Mouse (Mus musculus) mature B cell (primary cell): ENCODE measurements around the gene Sf3b6.
"Not testable (repeated sequence)": the region's sequence is repeated elsewhere in the genome, so short reads cannot be mapped to it uniquely, and the experiment has no call there.

Experiments used
- in situ Hi-C: fragments of 300-500 bp; cut with MboI; formaldehyde crosslinking; loops from 2 replicates; pipeline ENCODE4 v1.14.3; 2019

Gene Sf3b6

GRCm38 (mm10) chr12:4817361-4818101 is at the start of gene Sf3b6:
Gene Sf3b6, plus strand, starts transcription at chr12:4817544.
- in situ Hi-C loops, result no loop called here

GRCm38 (mm10) chr12:4768492-4769332 is 48.6 kb upstream of the Sf3b6 start, which contains the start of the genes Pfn4 and Fam228b:
Gene Pfn4, plus strand, starts transcription at chr12:4769022.
Gene Fam228b, minus strand, starts transcription at chr12:4769267.
- in situ Hi-C loops, result no loop called here

GRCm38 (mm10) chr12:4769333-4769723 is 48.0 kb upstream of the Sf3b6 start:
- in situ Hi-C loops, result no loop called here

- in situ Hi-C loops, result no loop called here
Measured at GRCm38 (mm10) chr12:4774895-4775587, 42.3 kb upstream of the Sf3b6 start.

- in situ Hi-C loops, result no loop called here
Measured at GRCm38 (mm10) chr12:4775588-4775949, 41.8 kb upstream of the Sf3b6 start.

GRCm38 (mm10) chr12:4777734-4778133 is 39.6 kb upstream of the Sf3b6 start:
- in situ Hi-C loops, result no loop called here

- in situ Hi-C loops, result no loop called here
Measured at GRCm38 (mm10) chr12:4780245-4780644, 37.1 kb upstream of the Sf3b6 start.

GRCm38 (mm10) chr12:4781270-4781669 is 36.1 kb upstream of the Sf3b6 start:
- in situ Hi-C loops, result no loop called here

- in situ Hi-C loops, result not testable (repeated sequence)
Measured at GRCm38 (mm10) chr12:4781725-4782404, 35.5 kb upstream of the Sf3b6 start.

- in situ Hi-C loops, result no loop called here
Measured at GRCm38 (mm10) chr12:4783598-4783997, 33.7 kb upstream of the Sf3b6 start.

GRCm38 (mm10) chr12:4784466-4784865 is 32.9 kb upstream of the Sf3b6 start:
- in situ Hi-C loops, result no loop called here

GRCm38 (mm10) chr12:4788128-4788527 is 29.2 kb upstream of the Sf3b6 start:
- in situ Hi-C loops, result not testable (repeated sequence)

GRCm38 (mm10) chr12:4793718-4794117 is 23.6 kb upstream of the Sf3b6 start:
- in situ Hi-C loops, result no loop called here

GRCm38 (mm10) chr12:4797471-4797870 is 19.9 kb upstream of the Sf3b6 start:
- in situ Hi-C loops, result not testable (repeated sequence)

- in situ Hi-C loops, result no loop called here
Measured at GRCm38 (mm10) chr12:4811036-4811435, 6.3 kb upstream of the Sf3b6 start.

- in situ Hi-C loops, result no loop called here
Measured at GRCm38 (mm10) chr12:4811705-4812104, 5.6 kb upstream of the Sf3b6 start.

- in situ Hi-C loops, result no loop called here
Measured at GRCm38 (mm10) chr12:4813636-4814035, 3.7 kb upstream of the Sf3b6 start.

- in situ Hi-C loops, result no loop called here
Measured at GRCm38 (mm10) chr12:4816680-4817360, 524 bp upstream of the Sf3b6 start.

- in situ Hi-C loops, result no loop called here
Measured at GRCm38 (mm10) chr12:4827256-4827655, 9.9 kb downstream of the Sf3b6 start.

- in situ Hi-C loops, result no loop called here
Measured at GRCm38 (mm10) chr12:4836959-4837358, 19.6 kb downstream of the Sf3b6 start.

- in situ Hi-C loops, result no loop called here
Measured at GRCm38 (mm10) chr12:4840010-4840409, 22.7 kb downstream of the Sf3b6 start.
